Mouse (Mus musculus): ENCODE data around the gene Ncoa3.

- no peak for TF ChIP-seq CTCF (IDR thresholded peaks at IDR 0.05; ENCODE audit: low read depth)
- TF ChIP-seq EP300 (IDR thresholded peaks at IDR 0.05; ENCODE audit: low read depth), result no peak
Observed at GRCm38 (mm10) chr2:165944576-165945351, 47.7 kb upstream of the Ncoa3 start.
